Mouse (Mus musculus) fibroblast of lung, adult 2 months (primary cell): ENCODE results near the gene Rhov.

Source experiments
- DNase-seq: peaks from one replicate; pipeline ENCODE4 v3.0.0-alpha.2; 2011; ENCODE audit warnings: low read depth

Rhov gene

GRCm38 (mm10) chr2:119270643-119271331 lies at the start of gene Rhov:
Rhov (minus strand) TSS chr2:119271272.
- no peak for DNase-seq

DNA sequence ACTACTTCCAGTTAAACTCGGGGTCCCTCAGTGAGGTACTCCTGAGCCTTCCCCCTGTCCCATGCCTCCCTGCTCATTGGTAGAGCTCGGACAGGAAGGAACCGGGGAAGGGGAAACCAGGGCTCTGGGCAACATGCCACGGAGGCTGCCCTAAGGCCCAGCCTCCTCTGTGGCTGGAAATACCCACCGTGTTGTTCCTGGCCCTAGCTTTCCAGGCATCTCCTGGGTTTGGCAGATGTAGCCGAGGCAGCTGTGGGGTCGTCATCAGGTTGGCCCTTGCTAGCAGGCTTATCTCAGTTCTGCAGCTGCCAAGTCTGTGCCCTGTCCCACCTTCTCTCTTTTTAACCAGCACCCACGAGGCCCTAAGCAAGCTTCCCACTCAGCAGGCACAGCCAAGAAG lies 49.5 kb upstream of the Rhov start:
- no peak for DNase-seq

DNA sequence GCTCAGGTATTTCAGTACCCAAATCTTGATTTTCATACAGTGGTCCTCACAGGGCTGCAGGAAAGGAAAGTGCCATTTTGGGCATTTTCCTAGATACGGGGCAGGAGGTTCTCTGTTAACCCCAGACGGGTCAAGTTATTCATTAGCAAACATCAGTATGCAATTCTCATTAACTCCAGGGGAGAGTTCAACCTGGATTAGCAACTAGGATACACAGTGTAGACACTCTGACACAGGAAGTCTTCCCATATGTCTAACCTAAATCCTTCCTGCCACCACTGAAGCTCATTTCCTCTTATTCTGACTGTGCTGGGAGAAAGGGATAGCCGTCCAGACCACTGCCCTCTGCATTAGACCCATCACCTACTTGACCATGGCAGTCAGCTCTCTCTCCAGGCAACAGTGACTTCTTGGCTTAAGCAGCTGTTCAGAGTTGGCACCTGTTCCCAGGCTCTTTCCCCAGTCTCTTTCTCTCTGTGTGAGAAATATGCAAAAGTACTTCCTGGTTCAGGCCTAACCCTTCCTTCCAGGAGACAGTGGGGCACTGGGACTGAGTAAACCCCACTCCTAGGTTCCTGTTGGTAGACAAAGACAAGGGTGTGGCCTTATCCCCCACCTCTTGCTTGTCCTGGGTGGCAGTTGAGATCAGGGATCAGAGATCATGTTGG lies 47.1 kb upstream of the Rhov start:
- DNase-seq, result no peak

DNA sequence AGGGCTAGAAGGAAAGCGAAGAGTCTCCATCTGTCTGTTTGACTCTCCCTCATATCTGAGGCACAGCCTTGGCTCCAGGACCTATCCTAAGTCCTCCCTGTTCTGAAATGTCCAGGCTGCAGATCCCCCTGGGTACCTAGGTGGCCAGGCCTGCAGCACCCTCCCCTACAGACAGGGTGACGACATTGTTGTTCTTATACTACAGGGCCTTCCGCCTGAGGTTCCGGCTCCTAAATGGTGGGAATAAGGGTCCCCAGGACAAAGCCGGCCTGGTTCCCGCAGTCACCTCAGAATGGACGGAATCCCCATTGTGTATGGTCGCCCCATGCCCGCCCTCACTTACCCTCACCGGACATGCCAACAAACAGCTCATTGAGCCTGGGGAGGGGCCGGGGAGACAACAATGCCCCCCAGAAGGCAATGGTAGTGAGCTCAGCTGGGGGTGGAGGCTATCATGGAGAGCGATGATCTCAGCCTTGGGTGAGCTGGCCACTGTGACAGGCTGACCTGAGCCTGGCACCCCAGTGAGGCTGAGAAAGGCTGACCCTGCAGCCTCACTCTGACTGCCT lies 43.8 kb upstream of the Rhov start:
- DNase-seq, result no peak

DNA sequence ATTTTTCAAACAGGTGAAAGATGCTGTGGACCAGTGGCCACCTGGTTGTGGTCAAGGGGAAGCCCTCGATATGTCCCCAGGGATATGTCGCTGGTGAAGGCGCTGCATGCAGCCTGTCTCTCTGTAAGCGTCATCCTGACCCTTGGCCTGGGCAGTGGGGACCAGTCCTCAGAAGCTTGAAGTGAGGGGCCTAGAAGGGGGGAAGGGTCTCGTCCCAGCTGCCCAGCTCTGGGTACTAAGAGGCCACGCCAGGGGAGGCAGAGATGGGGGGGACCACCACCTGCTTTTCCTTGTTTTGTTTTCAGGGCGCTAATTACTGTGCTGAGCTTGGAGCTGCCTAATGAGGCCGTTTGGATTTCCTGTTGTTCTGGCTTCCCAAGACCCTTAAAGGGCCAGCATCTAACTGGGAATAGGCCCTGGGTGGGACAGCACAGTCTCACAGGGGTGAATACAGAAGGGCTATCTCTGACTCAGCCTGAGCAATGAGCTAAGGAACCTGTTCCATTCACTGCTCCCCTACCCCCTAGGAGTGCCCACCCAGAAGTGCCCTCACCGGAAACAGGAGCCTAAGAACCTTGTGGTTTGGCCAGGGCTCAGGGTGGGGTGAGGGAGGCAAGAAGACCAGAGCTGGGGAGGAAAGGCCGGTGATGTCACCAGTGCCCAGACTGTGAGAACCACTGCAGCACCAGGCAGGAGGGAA lies 42.9 kb upstream of the Rhov start:
- no peak for DNase-seq

DNA sequence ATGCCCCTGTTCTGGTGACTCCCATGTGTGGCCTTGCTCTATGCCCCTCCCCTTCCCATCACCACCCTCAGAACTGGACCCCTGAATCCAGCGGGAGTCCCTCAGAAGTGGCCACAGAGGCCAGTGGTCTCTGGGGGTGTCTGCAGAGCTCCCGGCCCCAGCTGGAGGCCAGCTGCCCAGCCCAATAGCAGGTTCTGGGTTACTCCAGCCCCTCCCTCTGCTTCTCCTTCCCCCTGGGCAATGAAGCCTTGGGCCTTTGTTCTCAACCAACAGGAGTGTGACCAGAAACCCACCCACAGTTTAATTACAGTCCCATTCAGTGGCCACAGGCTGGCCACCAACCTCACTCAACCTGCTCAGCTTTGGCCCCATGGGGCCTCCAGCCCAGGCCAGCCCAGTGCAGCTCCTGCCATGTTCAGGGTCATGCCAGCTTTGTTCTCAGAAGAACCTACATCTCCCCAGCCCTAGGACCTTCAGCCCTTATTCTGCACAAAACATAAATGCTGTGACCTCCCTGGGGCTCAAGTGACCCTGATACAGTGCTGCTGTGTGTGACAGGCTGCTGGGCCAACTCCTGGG lies 41.4 kb upstream of the Rhov start:
- no peak for DNase-seq

- DNase-seq, result no peak
Observed at GRCm38 (mm10) chr2:119311544-119311943, 40.5 kb upstream of the Rhov start.

GRCm38 (mm10) chr2:119304798-119305208 lies 33.7 kb upstream of the Rhov start:
- no peak for DNase-seq

GRCm38 (mm10) chr2:119304391-119304790 lies 33.3 kb upstream of the Rhov start:
- no peak for DNase-seq

- DNase-seq, result no peak
Observed at GRCm38 (mm10) chr2:119302876-119303275, 31.8 kb upstream of the Rhov start.

DNA sequence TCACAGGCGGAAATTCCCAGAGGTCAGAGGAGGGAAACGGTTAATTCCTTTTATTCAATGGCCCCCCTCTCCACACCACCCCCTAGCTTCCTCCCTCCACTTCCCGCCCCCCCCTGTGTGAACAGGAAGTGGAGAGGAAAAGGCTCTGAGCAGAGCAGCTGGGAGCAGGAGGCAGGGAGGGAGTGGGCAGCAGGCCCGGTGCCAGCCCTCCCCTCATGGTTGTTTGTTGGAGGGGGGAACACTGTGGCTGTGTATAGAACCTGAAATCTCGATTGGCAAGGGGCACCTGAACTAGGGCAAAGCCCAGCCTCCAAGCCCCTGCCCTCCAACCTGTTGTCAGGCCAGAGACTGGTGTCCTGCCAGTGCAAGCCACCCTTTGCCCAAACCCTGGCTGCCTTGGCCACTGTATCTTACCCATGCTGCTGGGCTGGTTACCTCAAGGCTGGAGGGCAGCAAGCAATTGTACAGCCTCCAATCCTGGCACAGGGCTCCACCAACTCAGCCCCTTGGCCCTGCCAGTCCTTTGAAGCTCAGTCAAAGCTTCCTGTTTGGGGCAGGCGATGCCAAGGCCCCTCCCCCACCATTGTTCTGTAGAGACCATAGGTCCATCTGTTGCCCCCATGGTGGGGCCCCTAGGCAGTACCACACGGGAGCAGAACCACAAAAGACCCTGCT lies 29.9 kb upstream of the Rhov start:
- DNase-seq, result no peak

GRCm38 (mm10) chr2:119299981-119300818 lies 29.1 kb upstream of the Rhov start:
- peak; percentile 44 for DNase-seq

GRCm38 (mm10) chr2:119298839-119299238 lies 27.8 kb upstream of the Rhov start:
- DNase-seq, result no peak

DNA sequence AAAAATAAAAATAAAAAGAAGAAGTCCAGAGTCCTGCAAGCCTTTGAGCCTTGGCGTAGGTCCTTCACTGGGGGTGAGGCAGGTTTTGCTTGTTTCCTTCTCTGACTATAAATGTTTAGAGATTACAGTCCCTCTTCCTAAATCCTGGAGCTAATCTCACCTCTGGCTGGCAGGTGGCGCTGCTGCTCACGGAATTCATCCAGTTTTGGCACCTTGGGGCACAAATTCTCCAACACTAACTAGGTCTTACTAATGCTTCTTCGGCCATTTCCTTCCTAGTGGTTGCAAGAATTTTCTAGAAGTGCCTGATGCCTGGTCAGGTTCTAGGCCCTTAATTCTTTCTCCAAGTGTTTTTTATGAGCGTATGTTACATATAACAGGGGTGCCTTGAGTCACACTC lies 27.3 kb upstream of the Rhov start:
- peak; percentile 27 for DNase-seq

- DNase-seq, result no peak
Observed at GRCm38 (mm10) chr2:119297506-119297905, 26.4 kb upstream of the Rhov start.

DNA sequence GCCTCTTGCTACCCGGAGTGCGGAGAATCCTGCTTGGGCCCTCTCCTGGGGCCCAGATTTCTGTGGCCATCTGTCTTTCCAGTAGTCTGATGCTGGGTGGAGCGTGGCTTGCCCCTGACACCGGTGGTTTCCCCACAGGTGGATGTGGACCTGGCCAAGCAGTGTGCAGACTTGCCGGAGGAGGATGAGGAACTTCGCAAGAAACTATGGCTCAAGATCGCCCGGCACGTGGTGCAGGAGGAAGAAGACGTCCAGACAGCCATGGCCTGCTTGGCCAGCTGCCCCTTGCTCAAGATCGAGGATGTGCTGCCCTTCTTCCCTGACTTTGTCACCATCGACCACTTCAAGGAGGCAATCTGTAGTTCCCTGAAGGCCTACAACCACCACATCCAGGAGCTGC lies 25.7 kb upstream of the Rhov start:
- DNase-seq, result no peak

DNA sequence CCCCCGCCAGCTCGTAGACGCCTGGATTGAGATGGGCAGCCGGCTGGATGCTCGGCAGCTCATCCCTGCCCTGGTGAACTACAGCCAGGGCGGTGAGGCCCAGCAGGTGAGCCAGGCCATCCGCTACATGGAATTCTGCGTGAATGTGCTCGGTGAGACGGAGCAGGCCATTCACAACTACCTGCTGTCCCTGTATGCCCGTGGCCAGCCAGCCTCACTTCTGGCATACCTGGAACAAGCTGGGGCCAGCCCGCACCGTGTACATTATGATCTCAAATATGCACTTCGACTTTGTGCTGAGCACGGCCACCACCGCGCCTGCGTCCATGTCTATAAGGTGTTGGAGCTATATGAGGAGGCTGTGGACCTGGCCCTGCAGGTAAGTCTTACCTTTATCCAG lies 23.3 kb upstream of the Rhov start:
- DNase-seq, result no peak

DNA sequence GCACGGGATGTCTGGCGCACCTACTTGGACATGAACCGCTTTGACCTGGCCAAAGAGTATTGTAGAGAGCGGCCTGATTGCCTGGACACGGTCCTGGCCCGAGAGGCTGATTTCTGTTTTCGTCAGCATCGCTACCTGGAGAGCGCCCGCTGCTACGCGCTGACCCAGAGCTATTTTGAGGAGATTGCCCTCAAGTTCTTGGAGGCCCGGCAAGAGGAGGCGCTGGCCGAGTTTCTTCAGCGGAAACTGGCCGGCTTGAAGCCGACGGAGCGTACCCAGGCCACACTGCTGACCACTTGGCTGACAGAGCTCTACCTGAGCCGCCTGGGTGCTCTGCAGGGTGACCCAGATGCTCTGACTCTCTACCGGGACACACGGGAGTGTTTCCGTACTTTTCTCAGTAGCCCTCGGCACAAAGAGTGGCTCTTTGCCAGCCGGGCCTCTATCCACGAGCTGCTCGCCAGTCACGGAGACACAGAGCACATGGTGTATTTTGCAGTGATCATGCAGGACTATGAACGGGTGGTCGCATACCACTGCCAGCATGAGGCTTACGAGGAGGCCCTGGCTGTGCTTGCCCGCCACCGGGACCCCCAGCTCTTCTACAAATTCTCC lies 22.8 kb upstream of the Rhov start:
- DNase-seq, result no peak

GRCm38 (mm10) chr2:119293311-119293710 lies 22.2 kb upstream of the Rhov start:
- no peak for DNase-seq

- DNase-seq, result no peak
Observed at GRCm38 (mm10) chr2:119292852-119293251, 21.8 kb upstream of the Rhov start.

GRCm38 (mm10) chr2:119292281-119292680 lies 21.2 kb upstream of the Rhov start:
- no peak for DNase-seq
